Mouse (Mus musculus) kidney, adult 2 months (tissue): ENCODE measurements around the gene Mtmr12.
A peak's percentile ranks its signal among the peaks of the same experiment; 100 is the strongest.

Experiments
- CTCF ChIP-seq: fragments of 200-500 bp; conservative IDR thresholded peaks from 2 replicates; pipeline ENCODE4 v1.5.1; 2011; ENCODE audit warnings: low read depth, mild to moderate bottlenecking, control low read depth, low read length, moderate library complexity, mixed read lengths; ENCODE audit not compliant: insufficient read depth, insufficient read length
- POLR2A ChIP-seq: fragments of 200-500 bp; IDR thresholded peaks from one replicate; pipeline ENCODE4 v1.6.1; 2011; ENCODE audit warnings: low read depth, low read length, control low read depth

DNA sequence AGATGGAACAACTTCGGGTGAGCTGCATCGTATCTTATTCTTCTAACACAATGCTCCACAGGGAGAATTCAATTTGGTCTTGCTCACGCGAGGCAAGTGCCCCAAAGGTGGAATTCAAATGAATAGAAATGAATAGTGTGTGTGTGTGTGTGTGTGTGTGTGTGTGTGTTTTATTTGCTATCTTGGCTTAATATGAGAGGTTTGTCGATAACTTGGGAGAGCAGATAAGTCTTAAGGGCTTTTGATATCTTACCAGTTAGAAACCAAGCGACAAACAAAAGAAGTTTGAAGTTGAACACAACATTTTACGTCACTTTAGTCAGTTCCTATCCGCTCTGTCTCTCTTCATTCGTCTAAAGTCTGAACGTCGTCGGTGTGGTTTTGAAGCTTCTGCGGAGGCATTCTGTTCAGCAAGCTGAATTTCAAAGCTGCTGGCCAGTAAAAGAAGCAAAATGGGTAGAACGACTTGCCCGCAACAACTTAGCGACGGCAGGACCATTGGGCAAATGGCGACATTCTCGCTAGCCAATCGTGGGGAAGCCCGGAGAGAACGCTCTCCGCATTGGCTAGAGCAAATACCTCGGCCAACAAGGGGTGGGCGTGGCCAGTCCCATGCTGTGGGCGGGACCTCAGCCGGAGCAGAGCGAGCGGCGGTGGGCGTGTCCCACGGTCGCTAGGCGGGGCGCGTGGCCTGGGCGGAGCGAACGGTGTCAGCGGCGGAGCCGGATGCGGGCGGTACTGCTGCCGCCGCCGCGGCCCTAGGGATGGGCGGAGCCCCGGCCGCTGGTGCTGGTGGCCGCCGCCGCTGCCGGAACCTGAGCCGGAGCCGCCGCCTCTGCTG is at the start of gene Mtmr12:
- TF ChIP-seq CTCF = no peak
- TF ChIP-seq POLR2A = peak; percentile 54
